Mouse (Mus musculus): ENCODE data around the gene B3galnt1.
A peak's percentile ranks its signal among the peaks of the same experiment; 100 is the strongest.

The B3galnt1 gene

GRCm38 (mm10) chr3:69598261-69599165 lies at the start of gene B3galnt1:
Gene B3galnt1, minus strand, starts transcription at chr3:69598960.
- DNase-seq (ENCODE audit: low read depth, low spot score) = peak; percentile 76

- no peak for DNase-seq (ENCODE audit: low read depth, low spot score)
These were observed 35.8 kb upstream of the B3galnt1 start for GRCm38 (mm10) chr3:69634521-69634920.

GRCm38 (mm10) chr3:69633706-69634420 lies 35.1 kb upstream of the B3galnt1 start:
- DNase-seq (ENCODE audit: low read depth, low spot score) = peak; percentile 62

GRCm38 (mm10) chr3:69626963-69627590 lies 28.3 kb upstream of the B3galnt1 start:
- peak; percentile 84 for DNase-seq (ENCODE audit: low read depth, low spot score)

GRCm38 (mm10) chr3:69626213-69626962 lies 27.6 kb upstream of the B3galnt1 start:
- peak; percentile 8 for DNase-seq (ENCODE audit: low read depth, low spot score)

- no peak for DNase-seq (ENCODE audit: low read depth, low spot score)
These were observed 25.4 kb upstream of the B3galnt1 start for GRCm38 (mm10) chr3:69624182-69624581.

GRCm38 (mm10) chr3:69607909-69608308 lies 9.1 kb upstream of the B3galnt1 start:
- DNase-seq (ENCODE audit: low read depth, low spot score) = no peak

GRCm38 (mm10) chr3:69607468-69607867 lies 8.7 kb upstream of the B3galnt1 start:
- no peak for DNase-seq (ENCODE audit: low read depth, low spot score)

GRCm38 (mm10) chr3:69606923-69607322 lies 8.2 kb upstream of the B3galnt1 start:
- no peak for DNase-seq (ENCODE audit: low read depth, low spot score)

GRCm38 (mm10) chr3:69599166-69599500 lies 373 bp upstream of the B3galnt1 start:
- DNase-seq (ENCODE audit: low read depth, low spot score) = no peak

GRCm38 (mm10) chr3:69597816-69598215 lies 944 bp downstream of the B3galnt1 start:
- DNase-seq (ENCODE audit: low read depth, low spot score) = no peak

- DNase-seq (ENCODE audit: low read depth, low spot score) = no peak
These were observed 1.5 kb downstream of the B3galnt1 start for GRCm38 (mm10) chr3:69597211-69597610.

GRCm38 (mm10) chr3:69596116-69596515 lies 2.6 kb downstream of the B3galnt1 start:
- DNase-seq (ENCODE audit: low read depth, low spot score) = peak; percentile 73

- peak; percentile 78 for DNase-seq (ENCODE audit: low read depth, low spot score)
These were observed 4.7 kb downstream of the B3galnt1 start for GRCm38 (mm10) chr3:69594071-69594470.

GRCm38 (mm10) chr3:69593426-69593825 lies 5.3 kb downstream of the B3galnt1 start:
- peak; percentile 50 for DNase-seq (ENCODE audit: low read depth, low spot score)

GRCm38 (mm10) chr3:69588101-69588760 lies 10.5 kb downstream of the B3galnt1 start:
- DNase-seq (ENCODE audit: low read depth, low spot score) = peak; percentile 23

GRCm38 (mm10) chr3:69583798-69584197 lies 15.0 kb downstream of the B3galnt1 start:
- no peak for DNase-seq (ENCODE audit: low read depth, low spot score)

- no peak for DNase-seq (ENCODE audit: low read depth, low spot score)
These were observed 20.0 kb downstream of the B3galnt1 start for GRCm38 (mm10) chr3:69578791-69579190.

- DNase-seq (ENCODE audit: low read depth, low spot score) = no peak
These were observed 22.0 kb downstream of the B3galnt1 start for GRCm38 (mm10) chr3:69576715-69577114.

GRCm38 (mm10) chr3:69575577-69575976 lies 23.2 kb downstream of the B3galnt1 start:
- no peak for DNase-seq (ENCODE audit: low read depth, low spot score)

- DNase-seq (ENCODE audit: low read depth, low spot score) = no peak
These were observed 26.2 kb downstream of the B3galnt1 start for GRCm38 (mm10) chr3:69572561-69572960.

Measured in ZHBTc4 (cell line).